Mouse (Mus musculus): Measurements from ENCODE around the gene Prr7.

GRCm38 (mm10) chr13:55471819-55472131 is 7.7 kb downstream of the Prr7 start:
- TF ChIP-seq NELFE (IDR thresholded peaks at IDR 0.05; ENCODE audit: low read depth, low read length) (no peak), MXI1 (IDR thresholded peaks at IDR 0.05; ENCODE audit: low read depth, low read length) (no peak), USF1 (IDR thresholded peaks at IDR 0.05; ENCODE audit: low read depth, low read length) (no peak), CTCF (conservative IDR thresholded peaks at IDR 0.05 in 1 of 2, IDR thresholded peaks at IDR 0.05 in 1 of 2; ENCODE audit: low read depth in 2 of 2, low read length in 2 of 2) (no peak), MAFK (IDR thresholded peaks at IDR 0.05; ENCODE audit: insufficient replicate concordance, low read length) (no peak), POLR2A (IDR thresholded peaks at IDR 0.05; ENCODE audit: low read depth, low read length) (no peak), EP300 (IDR thresholded peaks at IDR 0.05; ENCODE audit: low read length) (no peak), ZKSCAN1 (IDR thresholded peaks at IDR 0.05; ENCODE audit: borderline replicate concordance, low read depth, low read length) (no peak)
